Mouse (Mus musculus): ENCODE results near the gene Gap43.

GRCm38 (mm10) chr16:42268843-42269586 lies 71.4 kb downstream of the Gap43 start:
- TF ChIP-seq CTCF (IDR thresholded peaks at IDR 0.05; ENCODE audit: extremely low read depth, insufficient read depth, insufficient read length, insufficient replicate concordance) (no peak), POLR2A (IDR thresholded peaks at IDR 0.05; ENCODE audit: low read depth, low read length) (no peak)
